Mouse (Mus musculus) urinary bladder, postnatal 10 days (tissue): ENCODE measurements around the gene Chrne.

ENCODE experiments used
- DNase-seq: peaks from one replicate; pipeline ENCODE4 v3.0.0; 2022; ENCODE audit warnings: low spot score

Gene Chrne

GRCm38 (mm10) chr11:70652029-70652883 is 33.2 kb upstream of the Chrne start:
- no peak for DNase-seq

DNA sequence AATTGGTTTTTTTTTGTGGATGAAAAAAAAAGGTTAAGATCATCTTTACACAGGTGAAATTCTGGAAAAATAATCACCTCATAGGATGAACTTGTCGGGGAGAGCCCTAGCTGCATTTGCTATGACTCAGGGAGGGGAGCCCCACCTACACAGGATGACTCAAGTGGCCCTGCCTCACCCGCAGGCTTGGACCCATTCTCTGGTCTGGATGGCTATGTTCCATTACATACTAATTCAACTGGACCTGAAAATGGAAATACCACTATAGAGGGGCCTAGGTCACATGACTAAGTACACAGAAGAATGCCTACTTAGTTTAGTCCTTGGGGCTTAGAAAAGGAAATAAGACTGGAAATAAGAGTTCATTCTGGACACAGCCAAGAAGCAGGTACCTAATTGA is 32.4 kb upstream of the Chrne start:
- no peak for DNase-seq

DNA sequence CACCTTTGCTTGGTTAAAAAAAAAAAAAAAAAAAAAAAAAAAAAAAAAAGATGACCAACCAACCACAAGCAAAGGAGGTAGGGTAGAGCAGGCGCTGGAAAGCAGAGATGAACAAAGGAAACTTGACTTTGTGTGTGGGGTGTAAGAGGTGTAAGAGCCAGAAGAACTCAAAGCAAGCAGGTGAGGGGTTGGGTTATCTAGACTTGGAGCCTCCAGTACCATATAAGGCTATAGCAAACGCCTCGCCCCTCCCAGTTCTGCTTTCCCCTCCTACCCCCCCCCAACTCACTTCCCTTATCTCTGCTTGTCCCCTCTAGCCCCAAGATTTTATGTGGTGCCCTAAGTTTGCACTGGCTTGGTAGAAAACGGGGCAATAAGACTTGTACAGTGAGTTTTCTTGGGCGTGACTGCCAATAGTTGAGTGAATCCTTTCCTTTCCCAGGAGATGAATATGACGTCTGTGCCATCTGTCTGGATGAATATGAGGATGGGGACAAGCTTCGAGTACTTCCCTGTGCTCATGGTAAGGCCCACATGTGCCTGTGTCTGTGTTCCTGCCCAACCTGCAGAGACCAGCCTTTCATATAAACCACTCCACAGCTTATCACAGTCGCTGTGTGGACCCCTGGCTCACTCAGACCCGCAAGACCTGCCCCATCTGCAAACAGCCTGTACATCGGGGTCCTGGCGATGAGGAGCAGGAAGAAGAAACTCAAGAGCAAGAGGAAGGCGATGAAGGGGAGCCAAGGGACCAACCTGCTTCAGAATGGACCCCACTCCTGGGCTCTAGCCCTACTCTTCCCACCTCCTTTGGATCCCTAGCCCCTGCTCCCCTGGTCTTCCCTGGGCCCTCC is 31.5 kb upstream of the Chrne start:
- no peak for DNase-seq

DNA sequence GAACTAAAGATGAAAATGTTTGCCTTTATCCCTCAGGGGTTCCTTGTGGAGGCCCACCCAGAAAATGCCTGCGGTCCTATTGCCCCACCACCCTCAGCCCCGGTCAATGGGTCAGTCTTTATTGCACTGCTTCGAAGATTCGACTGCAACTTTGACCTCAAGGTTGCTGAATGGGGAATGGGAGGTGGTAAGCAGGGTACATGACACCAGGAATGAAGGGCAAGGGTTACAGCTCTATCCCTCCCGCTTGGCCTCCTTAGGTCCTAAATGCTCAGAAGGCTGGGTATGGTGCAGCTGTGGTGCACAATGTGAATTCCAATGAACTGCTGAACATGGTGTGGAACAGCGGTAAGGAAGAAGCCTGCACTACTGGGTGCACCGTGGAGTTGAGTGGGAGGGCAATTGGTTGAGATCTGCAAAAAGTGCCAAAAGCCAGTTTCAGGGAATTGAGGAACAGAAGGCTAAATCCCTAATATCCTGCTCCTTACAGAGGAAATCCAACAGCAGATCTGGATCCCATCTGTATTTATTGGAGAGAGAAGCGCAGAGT is 30.2 kb upstream of the Chrne start:
- no peak for DNase-seq

- DNase-seq: no peak
Measured at GRCm38 (mm10) chr11:70648512-70648911, 29.5 kb upstream of the Chrne start.

DNA sequence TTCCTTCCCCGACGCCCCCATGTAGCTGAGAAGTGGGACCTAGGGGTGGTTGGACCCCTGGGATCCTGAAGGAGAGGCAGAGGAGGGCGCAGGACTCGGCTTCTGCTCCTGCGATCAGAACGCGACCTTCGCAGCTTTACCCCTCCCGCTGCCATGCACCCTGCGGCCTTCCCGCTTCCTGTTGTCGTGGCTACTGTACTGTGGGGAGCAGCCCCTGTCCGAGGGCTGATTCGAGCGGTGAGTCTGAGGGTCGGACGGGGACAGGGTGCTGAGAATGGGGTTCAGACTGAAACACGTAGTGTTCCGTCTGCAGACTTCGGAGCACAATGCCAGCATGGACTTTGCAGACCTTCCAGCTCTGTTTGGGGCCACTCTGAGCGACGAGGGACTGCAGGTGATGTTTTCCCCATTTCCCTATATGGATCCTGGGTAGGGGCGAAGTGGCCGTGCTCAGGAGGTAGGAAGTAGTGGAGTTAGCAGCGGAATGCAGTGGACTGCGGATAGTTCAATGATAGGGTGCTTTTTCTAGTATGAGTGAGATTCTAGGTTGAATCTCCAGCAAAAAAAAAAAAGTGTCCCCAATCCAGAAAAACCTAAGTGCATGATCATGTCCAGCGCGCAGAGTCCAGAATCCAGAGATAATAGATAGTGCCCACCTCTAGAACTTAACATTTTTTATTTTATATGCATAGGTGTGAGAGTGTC is 28.9 kb upstream of the Chrne start:
- no peak for DNase-seq

DNA sequence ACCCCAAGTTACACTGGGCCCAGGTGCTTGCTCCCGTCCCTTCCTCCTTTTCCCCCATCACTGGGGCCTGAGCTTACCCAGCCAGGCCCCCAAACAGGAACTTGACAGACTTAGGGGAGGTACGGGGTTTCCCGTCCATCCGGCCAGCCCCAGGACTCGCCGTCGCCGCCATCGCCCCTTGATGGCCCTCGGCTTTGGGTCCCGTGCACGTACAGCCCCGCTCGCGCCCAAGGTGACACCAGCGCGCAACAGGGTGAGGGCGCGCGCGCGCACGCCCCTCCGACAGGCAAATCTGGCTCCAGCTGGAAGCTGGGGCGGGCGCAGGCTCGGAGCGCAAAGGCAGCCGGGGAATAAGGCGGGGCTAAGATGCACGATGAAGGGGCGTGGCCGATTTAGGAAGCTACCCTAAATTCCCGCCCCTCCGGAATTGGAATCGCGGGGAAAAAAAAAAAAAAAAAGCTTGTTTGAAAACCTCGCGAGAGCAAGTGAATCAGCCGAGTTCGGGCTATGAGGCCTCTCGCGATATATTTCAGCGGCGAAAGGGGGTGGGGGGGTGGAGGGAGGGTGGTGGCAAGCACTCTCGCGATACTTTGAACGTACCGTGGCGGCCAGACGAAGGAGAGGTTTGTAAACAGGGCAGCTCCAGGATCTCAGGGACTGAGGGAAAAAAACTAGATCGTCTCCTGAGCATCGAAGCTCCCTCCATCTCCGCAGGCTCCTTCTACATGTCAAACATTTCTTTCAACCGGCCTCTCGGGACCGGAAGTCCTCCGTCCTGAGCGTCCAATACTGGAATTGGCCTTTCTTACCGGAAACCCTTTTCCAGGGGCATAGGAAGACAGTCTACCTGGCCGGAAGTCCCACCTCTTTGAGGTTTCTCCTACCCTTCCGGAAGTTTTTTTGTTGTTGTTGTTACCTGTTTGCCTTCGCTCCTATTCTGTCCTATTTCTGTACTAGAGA is 28.0 kb upstream of the Chrne start, which contains the start of the genes Rnf167 and Slc25a11:
Gene Rnf167 (plus strand): TSS at position 545 of the 960 bp plus-strand sequence.
Gene Slc25a11 (minus strand): TSS at position 789 of the 960 bp plus-strand sequence.
- DNase-seq: peak; percentile 85

DNA sequence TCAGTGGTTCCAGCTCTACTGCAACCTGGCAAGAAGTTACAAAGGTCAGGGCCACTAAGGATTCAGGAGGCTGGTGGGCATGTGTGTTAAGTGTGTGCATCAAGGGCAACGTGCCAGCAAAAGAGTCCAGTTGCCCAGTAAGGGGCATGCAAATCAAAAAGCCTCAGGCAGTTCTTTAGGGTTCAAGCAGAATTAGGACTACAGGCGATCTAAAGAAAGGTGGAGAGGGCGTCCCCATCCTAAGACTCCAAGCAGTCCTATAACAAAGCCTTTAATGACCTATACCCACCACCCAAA is 27.2 kb upstream of the Chrne start:
- no peak for DNase-seq

- DNase-seq: no peak
Measured at GRCm38 (mm10) chr11:70645461-70646258, 26.6 kb upstream of the Chrne start.

GRCm38 (mm10) chr11:70644564-70645103 is 25.6 kb upstream of the Chrne start:
- no peak for DNase-seq

GRCm38 (mm10) chr11:70643051-70643450 is 24.0 kb upstream of the Chrne start:
- no peak for DNase-seq

- DNase-seq: no peak
Measured at GRCm38 (mm10) chr11:70641241-70641640, 22.2 kb upstream of the Chrne start.

GRCm38 (mm10) chr11:70639976-70640375 is 21.0 kb upstream of the Chrne start:
- no peak for DNase-seq

GRCm38 (mm10) chr11:70638714-70639278 is 19.8 kb upstream of the Chrne start, which contains the start of gene Gp1ba:
Gp1ba (plus strand) TSS chr11:70639122.
- no peak for DNase-seq

GRCm38 (mm10) chr11:70638293-70638692 is 19.3 kb upstream of the Chrne start:
- no peak for DNase-seq

DNA sequence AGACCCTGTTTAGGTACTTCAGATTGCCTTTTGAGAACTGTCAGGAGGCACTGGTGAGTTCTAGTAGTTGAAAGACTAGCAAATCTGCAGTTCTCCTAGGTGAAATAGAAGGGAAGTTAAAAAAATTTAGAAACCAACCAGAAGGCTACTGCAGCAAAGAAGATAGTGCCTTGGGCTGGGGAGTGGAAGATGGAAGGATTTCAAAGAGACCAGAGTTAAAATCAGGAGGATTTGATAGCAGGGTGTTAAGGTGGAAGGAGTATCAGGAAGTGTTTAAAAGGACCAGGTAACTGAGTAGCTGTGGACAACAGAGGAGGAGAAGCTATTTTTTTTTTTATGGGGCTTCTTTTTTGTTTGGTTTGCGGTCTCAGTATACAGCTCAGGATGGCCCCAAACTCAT is 18.7 kb upstream of the Chrne start:
- no peak for DNase-seq

- no peak for DNase-seq
Measured at GRCm38 (mm10) chr11:70635601-70636000, 16.6 kb upstream of the Chrne start.

- DNase-seq: no peak
Measured at GRCm38 (mm10) chr11:70630129-70630528, 11.1 kb upstream of the Chrne start.

- no peak for DNase-seq
Measured at GRCm38 (mm10) chr11:70629557-70629956, 10.5 kb upstream of the Chrne start.
